Mouse (Mus musculus) cerebellum, postnatal 4 days (tissue): ENCODE data around the gene Ssxb10.
"Not testable (repeated sequence)": the region's sequence is repeated elsewhere in the genome, so short reads cannot be mapped to it uniquely, and the experiment has no call there.

Experiments
- DNase-seq, 2 experiments: peaks; one replicate each; pipeline ENCODE4 v3.0.0; 2022; ENCODE audit warnings: low spot score in 2 of 2, mixed read lengths in 1 of 2

Ssxb10 gene

DNA sequence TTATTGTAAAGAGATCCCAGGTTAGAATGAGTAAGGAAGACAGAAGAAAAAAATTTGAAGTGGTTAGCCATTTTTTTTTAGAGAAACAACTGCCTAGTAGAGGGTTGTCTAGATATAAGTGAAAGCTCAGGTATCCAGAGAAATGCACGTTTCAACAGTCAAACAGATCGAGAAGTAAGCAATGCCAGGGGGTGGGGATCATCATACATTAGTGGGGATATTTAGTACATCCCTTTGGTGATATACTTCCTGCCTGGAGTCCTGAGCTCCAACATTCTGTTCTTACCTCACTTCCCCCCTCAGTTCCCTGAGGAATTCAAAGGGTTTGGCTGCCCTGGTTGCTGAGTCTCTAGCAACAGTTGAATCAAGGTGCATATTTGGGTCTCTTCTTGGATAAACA, at the start of gene Ssxb10:
Gene Ssxb10, plus strand, starts transcription at position 301 of the 400 bp plus-strand sequence.
- no peak for DNase-seq

DNA sequence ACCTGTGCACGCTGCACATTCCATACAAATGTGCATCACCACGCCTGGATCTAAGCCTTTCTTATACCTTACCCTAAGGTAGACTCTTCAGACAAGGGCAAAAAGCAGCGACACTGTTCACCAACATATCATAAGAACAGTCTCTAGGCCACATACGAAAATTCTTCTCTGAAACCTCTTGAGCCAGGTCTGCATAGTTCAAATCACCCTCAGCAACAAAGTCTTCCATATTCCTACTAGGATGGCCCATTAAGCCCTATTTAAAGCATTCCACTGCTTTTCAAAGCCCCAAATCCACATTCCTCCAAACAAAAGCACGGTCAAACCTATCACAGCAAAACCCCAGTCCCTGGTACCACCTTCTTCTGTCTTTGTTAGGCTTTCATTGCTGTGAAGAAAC, 38.6 kb upstream of the Ssxb10 start:
- DNase-seq: no peak

DNA sequence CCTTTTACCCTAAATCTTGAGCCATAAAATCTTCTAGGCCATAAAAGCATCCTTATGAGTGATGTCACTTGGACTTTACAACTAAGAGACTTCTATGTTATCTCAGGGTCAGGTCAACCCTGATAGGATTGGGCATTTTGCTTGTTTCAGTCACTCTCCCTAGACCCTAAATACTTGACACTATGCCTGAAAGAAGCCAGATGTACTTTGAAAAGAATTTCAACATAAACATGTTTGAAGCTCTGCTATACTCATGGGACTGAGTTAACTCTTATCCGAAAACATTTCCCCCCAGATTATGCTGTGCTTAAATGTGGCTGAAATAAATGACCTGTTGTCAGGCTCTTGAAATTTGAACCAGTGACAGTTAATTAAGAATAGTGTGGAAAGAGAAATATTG, 17.9 kb upstream of the Ssxb10 start:
- no peak for DNase-seq

DNA sequence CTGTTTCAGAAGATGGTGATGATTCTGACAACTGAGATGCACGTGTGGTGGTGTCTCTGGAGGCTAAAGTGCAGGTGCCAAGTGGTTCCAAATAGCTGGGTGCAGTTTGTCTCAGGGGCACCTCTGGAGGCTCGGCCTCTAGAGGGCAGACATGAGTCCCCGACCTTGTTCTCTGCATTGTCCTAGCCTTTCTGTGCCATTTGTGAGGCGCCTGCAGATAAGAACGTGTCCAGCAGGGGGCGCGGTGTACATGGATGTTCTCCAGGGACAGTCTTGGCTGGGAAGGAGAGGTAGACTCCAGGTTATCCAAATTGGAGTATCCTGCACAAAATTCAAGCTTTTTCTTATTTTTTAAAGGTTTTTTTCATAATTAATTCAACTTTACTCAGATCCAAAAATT, 12.3 kb upstream of the Ssxb10 start:
- DNase-seq: peak; percentile 12 to 20

DNA sequence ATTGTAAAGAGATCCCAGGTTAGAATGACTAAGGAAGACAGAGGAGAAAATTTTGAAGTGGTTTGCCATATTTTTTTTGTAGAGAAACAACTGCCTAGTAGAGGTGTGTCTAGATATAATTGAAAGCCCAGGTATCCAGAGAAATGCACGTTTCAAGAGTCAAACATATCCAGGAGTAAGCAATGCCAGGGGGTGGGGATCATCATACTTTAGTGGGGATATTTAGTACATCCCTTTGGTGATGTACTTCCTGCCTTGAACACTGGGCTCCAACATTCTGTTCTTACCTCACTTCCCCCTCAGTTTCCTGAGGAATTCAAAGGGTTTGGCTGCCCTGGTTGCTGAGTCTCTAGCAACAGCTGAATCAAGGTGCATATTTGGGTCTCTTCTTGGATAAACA, 39.5 kb downstream of the Ssxb10 start, which contains the start of gene Ssxb9:
Gene Ssxb9, plus strand, starts transcription at position 301 of the 400 bp plus-strand sequence.
- not testable (repeated sequence) for DNase-seq
